Mouse (Mus musculus) small intestine, adult 2 months (tissue): ENCODE measurements around the gene Cga.

Experiments
- CTCF ChIP-seq: fragments of 200-500 bp; IDR thresholded peaks from 2 replicates; pipeline ENCODE4 v1.5.1; 2012; ENCODE audit warnings: low read depth, mild to moderate bottlenecking, control low read depth, inconsistent platforms, low read length, moderate library complexity, mixed read lengths; ENCODE audit not compliant: insufficient replicate concordance, insufficient read length; ENCODE audit errors: extremely low read depth
- POLR2A ChIP-seq: fragments of 200-500 bp; IDR thresholded peaks from 2 replicates; pipeline ENCODE4 v1.6.1; 2012; ENCODE audit warnings: low read depth, mild to moderate bottlenecking, control low read depth, inconsistent platforms, low read length, moderate library complexity

DNA sequence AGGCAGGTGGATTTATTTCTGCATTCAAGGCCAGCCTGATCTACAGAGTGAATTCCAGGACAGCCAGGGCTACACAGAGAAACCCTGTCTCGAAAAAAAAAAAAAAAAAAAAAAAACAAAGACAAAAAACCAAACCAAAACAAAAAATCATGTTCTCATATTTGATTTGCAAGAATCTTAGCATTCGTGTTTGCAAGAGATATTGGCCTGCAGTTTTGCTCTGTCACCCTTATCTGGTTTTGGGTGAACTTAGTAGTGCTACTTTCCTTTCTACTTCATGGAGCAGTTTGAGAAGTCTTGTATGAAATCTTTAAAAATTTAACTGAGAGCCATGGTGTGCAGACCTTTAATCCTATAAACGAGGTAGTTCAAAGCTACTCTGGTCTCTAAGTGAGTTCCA, 23.8 kb upstream of the Cga start:
- TF ChIP-seq POLR2A (no peak), CTCF (no peak)
